Mouse (Mus musculus) lung, embryonic 14.5 days (tissue): ENCODE measurements around the gene Zfp953. TPM values are rescaled to one million over a fixed set of nuclear protein-coding genes. Genes with fewer than 3 reads are reported as not detected.
"Not testable (repeated sequence)": the region's sequence is repeated elsewhere in the genome, so short reads cannot be mapped to it uniquely, and the experiment has no call there.

Source experiments
- ATAC-seq: fragments of 200-750 bp; cut with Nextera tagmentation; 2 replicates; pipeline ENCODE4 v1.8.0; 2017; ENCODE audit warnings: mild to moderate bottlenecking, moderate TSS enrichment, moderate library complexity; ENCODE audit not compliant: insufficient read depth
- DNase-seq: peaks from one replicate; pipeline ENCODE4 v3.0.0-alpha.2; 2015
- H3K27ac ChIP-seq: fragments of 300-500 bp; sonication (generic); 2 replicates; pipeline ENCODE4 v1.5.1; 2014; ENCODE audit warnings: low read depth, mild to moderate bottlenecking, moderate library complexity
- H3K27me3 ChIP-seq: fragments of 300-500 bp; sonication (generic); 2 replicates; pipeline ENCODE4 v1.6.1; 2014; ENCODE audit warnings: low read length, control low read depth; ENCODE audit not compliant: insufficient read depth
- H3K36me3 ChIP-seq: fragments of 300-500 bp; sonication (generic); 2 replicates; pipeline ENCODE4 v1.6.1; 2014; ENCODE audit warnings: control low read depth; ENCODE audit not compliant: insufficient read depth
- H3K4me1 ChIP-seq: fragments of 300-500 bp; sonication (generic); 2 replicates; pipeline ENCODE4 v1.6.1; 2014; ENCODE audit warnings: antibody characterized with exemption, control low read depth; ENCODE audit not compliant: insufficient read depth
- H3K4me2 ChIP-seq: fragments of 300-500 bp; sonication (generic); 2 replicates; pipeline ENCODE4 v1.6.1; 2014; ENCODE audit warnings: mild to moderate bottlenecking
- H3K4me3 ChIP-seq: fragments of 300-500 bp; sonication (generic); 2 replicates; pipeline ENCODE4 v1.5.1; 2014; ENCODE audit warnings: low read depth, low read length
- H3K9ac ChIP-seq: fragments of 300-500 bp; sonication (generic); 2 replicates; pipeline ENCODE4 v1.6.1; 2014
- H3K9me3 ChIP-seq: fragments of 300-500 bp; sonication (generic); 2 replicates; pipeline ENCODE4 v1.6.1; 2016; ENCODE audit warnings: low read depth, low read length, control low read depth
- CTCF ChIP-seq: IDR thresholded peaks from 2 replicates; pipeline ENCODE4 v1.5.1; 2016; ENCODE audit warnings: antibody characterized with exemption, low read depth
- WGBS: fragments of 180-500 bp; shearing (Covaris S2); extraction: QIAGEN DNeasy Blood & Tissue Kit; methylation state at CpG from one replicate; pipeline ENCODE4 v1.1.7; 2014; 5-methylcytosine and 5-hydroxymethylcytosine counted together
- polyA plus RNA-seq: library from polyadenylated mRNA; unstranded; fragments of >200 nt; fragmentation: Nextera tagmentation; extraction: Ambion mirVana; gene quantifications from 2 replicates; pipeline ENCODE4 v1.2.1, GENCODE M21; 2014

Gene Zfp953
- polyA plus RNA-seq, result 1.3 and 1.6 TPM in 2 replicates

DNA sequence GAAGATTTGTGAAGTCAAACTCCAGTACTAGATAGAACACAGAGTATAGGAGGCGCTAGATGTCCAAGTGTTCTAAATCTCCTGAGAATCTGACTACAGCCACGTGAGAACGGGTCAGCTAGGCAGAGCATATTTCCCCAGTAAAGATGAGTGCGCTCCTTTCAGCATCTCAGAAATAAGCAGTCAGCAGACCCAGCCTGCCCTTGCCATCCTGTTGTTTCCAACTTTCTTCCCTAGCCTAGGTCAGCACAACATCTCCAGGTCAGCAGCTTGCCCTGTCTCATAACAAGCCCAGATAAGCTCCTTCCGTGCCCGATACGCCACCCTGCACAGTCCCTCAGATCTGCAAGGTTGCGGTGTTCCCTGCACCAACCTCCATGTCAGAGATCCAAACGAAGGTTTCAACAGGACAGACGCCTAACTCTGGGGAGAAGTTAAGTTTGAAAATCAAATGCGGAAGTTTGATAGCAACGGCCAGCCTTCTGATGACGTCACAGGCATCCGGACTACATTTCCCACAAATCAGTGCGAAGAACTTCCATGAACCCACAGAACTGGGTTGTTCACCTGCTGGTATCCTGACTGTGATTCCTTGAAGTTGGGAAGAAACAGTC, at the start of gene Zfp953, which contains the start of gene Gm28044:
Zfp953 (minus strand) TSS at position 475 of the 614 bp plus-strand sequence.
Gm28044 (minus strand) TSS at position 406 of the 614 bp plus-strand sequence.
- H3K4me3 ChIP-seq, result peak within 1 kb of the TSS; percentile 78
- no peaks in the 10 kb centered on the region for H3K27me3 ChIP-seq
- peak within 1 kb of the TSS; percentile 64 for H3K4me2 ChIP-seq
- no peaks in the 10 kb centered on the region for H3K9me3 ChIP-seq
- H3K36me3 ChIP-seq, result no peaks in the 10 kb centered on the region
- TF ChIP-seq CTCF, result peak; percentile 33
- peak within 1 kb of the TSS; percentile 71 for H3K9ac ChIP-seq
- WGBS, result under 1% methylated on average over 15 of the region's 15 CpGs
- DNase-seq (peak; percentile 96), ATAC-seq (peak; percentile 92)
- peak within 1 kb of the TSS; percentile 69 for H3K27ac ChIP-seq
- H3K4me1 ChIP-seq, result no peaks in the 10 kb centered on the region

DNA sequence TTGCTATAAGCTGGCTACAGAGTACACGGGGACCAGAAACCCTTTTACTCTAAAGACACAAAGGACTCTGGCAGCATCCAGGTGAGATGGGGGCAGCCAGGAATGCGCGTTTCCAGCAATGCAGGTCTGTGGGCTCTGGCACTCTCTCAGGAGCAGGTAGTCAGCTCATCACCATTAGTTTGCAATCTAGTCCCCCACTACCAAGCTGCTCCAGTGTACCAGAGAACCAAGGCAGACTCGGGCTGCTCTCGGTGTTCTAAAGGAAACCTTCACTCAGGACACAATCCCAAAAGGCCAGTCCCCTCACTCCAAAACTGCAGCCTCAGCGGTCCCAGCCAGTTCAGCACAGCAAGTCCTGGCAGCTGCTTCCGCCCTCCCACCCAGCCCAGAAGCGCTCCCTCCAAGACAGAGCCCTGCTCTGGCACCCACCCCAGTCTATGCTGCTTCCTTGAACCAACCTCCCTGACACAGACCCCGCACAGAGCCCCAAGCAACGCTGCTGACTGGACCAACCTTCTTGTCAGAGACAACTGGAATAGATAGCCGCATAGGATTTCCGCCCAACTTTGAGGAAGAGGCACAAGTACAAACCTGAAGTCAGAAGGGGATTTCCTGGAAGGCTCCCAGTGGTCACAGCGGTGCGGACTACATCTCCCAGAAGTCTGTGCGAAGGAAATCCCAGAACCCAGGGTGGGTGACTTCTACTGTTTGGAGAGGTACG, 38.9 kb upstream of the Zfp953 start, which contains the start of gene Zfp429:
Zfp429 (minus strand) TSS at position 637 of the 721 bp plus-strand sequence.
- not testable (repeated sequence) for H3K9me3 ChIP-seq, H3K27ac ChIP-seq, H3K36me3 ChIP-seq, H3K4me1 ChIP-seq, H3K27me3 ChIP-seq
- 4% methylated on average over 14 of the region's 16 CpGs for WGBS
- Histone ChIP-seq H3K4me2 (peak within 1 kb of the TSS; percentile 48), H3K4me3 (peak within 1 kb of the TSS; percentile 54), H3K9ac (peak within 1 kb of the TSS; percentile 63)
- DNase-seq (peak; percentile 87), ATAC-seq (peak; percentile 99)

DNA sequence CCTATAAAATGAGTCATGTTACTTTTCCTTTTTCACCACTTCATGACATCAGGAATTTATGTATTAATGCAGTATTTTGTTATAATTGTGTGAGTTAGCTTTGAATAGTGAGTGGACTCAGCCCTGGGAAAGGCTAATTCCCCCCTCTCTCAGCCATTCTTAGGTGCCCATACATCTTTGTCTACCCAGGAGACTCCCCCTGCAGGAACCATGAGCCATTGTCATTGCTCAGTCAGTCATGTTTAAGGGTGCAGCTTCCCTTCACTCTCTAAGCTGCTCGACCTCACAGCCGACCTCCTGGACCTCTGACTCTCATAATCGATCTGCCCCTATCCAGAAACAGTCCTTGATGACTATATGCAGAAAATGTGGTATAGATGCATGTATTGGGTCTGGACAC, 15.8 kb upstream of the Zfp953 start:
- not testable (repeated sequence) for H3K4me3 ChIP-seq, H3K9me3 ChIP-seq, DNase-seq, H3K9ac ChIP-seq, H3K4me2 ChIP-seq, H3K27me3 ChIP-seq, H3K4me1 ChIP-seq, H3K36me3 ChIP-seq, H3K27ac ChIP-seq, ATAC-seq
- 77% methylated on average over 3 of the region's 3 CpGs for WGBS

DNA sequence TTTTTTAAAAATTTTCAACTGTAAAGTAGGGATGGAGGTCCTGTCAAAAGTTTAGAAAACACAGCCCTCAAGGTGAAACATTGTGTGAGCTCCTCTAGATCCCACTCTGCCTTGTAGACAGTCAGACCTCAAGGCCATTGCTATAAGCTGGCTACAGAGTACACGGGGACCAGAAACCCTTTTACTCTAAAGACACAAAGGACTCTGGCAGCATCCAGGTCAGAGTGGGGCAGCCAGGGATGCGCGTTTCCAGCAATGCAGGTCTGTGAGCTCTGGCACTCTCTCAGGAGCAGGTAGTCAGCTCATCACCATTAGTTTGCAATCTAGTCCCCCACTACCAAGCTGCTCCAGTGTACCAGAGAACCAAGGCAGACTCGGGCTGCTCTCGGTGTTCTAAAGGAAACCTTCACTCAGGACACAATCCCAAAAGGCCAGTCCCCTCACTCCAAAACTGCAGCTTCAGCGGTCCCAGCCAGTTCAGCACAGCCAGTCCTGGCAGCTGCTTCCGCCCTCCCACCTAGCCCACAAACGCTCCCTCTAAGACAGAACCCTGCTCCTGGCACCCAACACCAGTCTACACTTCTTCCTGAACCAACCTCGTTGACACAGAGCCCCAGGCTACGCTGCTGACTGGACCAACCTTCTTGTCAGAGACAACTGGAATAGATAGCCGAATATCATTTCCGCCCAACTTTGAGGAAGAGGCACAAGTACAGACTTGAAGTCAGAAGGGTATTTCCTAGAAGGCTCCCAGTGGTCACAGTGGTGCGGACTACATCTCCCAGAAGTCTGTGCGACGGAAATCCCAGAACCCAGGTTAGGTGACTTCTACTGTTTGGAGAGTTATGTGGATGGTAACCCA, 14.9 kb upstream of the Zfp953 start, which contains the start of the genes Gm28041 and Zfp456:
Gm28041 (minus strand) TSS at position 684 of the 862 bp plus-strand sequence.
Zfp456 (minus strand) TSS at position 761 of the 862 bp plus-strand sequence.
- peak within 1 kb of the TSS; percentile 48 for H3K4me3 ChIP-seq
- peak within 1 kb of the TSS; percentile 43 for H3K9ac ChIP-seq
- not testable (repeated sequence) for H3K27ac ChIP-seq, H3K9me3 ChIP-seq, H3K4me1 ChIP-seq, H3K36me3 ChIP-seq, H3K27me3 ChIP-seq
- peak within 1 kb of the TSS; percentile 58 for H3K4me2 ChIP-seq
- DNase-seq (peak; percentile 82), ATAC-seq (peak; percentile 99)
- WGBS, result 13% methylated on average over 13 of the region's 15 CpGs

DNA sequence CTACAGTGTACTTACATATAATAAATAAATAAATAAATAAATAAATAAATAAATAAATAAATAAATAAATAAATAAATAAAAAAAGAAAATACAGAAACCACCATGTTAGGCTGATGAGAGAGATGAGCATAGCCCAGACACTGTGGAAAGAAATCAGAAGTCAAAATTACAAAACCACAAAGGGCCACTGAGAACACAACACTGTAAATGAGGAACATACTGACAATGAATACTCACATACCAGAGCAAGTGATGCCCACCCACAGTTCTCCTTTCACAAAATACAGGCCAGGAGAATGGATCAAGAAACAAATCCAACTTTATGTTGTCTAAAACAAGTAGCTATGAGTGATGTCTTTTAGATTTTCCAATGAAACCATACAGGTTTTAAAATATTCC, 8.6 kb downstream of the Zfp953 start:
- H3K4me3 ChIP-seq, result no peak overlapping the region
- no peaks in the 10 kb centered on the region for H3K27me3 ChIP-seq
- no peak overlapping the region for H3K27ac ChIP-seq
- no peak for TF ChIP-seq CTCF
- no peaks in the 10 kb centered on the region for H3K4me1 ChIP-seq
- no peaks in the 10 kb centered on the region for H3K9me3 ChIP-seq
- no peak overlapping the region for H3K9ac ChIP-seq
- ATAC-seq, result no peak
- no peaks in the 10 kb centered on the region for H3K36me3 ChIP-seq
- no peak overlapping the region for H3K4me2 ChIP-seq
- no peak for DNase-seq

DNA sequence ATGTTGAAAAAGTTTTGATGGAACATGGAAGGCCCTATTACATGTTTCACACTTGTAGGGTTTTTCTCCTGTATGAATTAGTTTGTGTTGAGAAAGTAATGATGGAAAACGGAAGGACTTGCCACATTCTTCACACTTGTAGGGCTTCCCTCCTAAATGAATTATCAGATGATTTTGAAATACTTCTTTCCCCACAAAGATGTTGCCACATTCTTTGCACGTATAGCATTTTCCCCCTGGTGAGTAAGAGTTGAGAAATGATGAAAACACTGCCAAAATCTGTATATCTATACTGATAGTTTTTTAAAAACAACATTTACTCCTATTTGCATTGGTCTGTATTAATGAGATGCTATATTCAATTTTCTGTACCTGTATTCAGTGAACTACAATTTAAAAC, 17.0 kb downstream of the Zfp953 start:
- DNase-seq, result no peak
- Histone ChIP-seq H3K4me1 (no peaks in the 10 kb centered on the region), H3K27ac (no peak overlapping the region), H3K4me3 (no peak overlapping the region), H3K9me3 (no peaks in the 10 kb centered on the region), H3K9ac (no peak overlapping the region), H3K36me3 (peaks cover 6% of the 10 kb centered on the region; the same call in 1 of the 2 replicates), H3K27me3 (no peaks in the 10 kb centered on the region), H3K4me2 (no peak overlapping the region)
- TF ChIP-seq CTCF, result no peak
- 79% methylated on average over 2 of the region's 2 CpGs for WGBS
- no peak for ATAC-seq
